Mouse (Mus musculus) left cerebral cortex, postnatal 14 days (tissue): ENCODE measurements around the gene Lyrm4. TPM values are rescaled to one million over a fixed set of nuclear protein-coding genes. Genes with fewer than 3 reads are reported as not detected.

Source experiments
- DNase-seq, 2 experiments: peaks; one replicate each; pipeline ENCODE4 v3.0.0; 2021 to 2022; ENCODE audit warnings: low spot score in 2 of 2, mixed read lengths in 1 of 2
- intact Hi-C: fragments of 180-260 bp; cut with DNase I; formaldehyde crosslinking; loops from one replicate; pipeline ENCODE4 v1.15.1; 2025
- total RNA-seq, 2 experiments: library from RNA; stranded (reverse); gene quantifications; 2 replicates each; pipeline ENCODE4 v1.2.3; 2021

The Lyrm4 gene
- total RNA-seq, 2 experiments from 2014 or later: 22.5 to 23.2 TPM

GRCm38 (mm10) chr13:35949814-35950455 lies 167.4 kb downstream of the Lyrm4 start:
- intact Hi-C loops: loop anchor here (5.0 kb wide), 1 partner anchor 178 kb away; no protein-coding TSS in a partner anchor
- DNase-seq: no peak

GRCm38 (mm10) chr13:35947354-35948000 lies 169.8 kb downstream of the Lyrm4 start:
- intact Hi-C loops: loop anchor here (2.0 to 5.0 kb wide), 2 partner anchors 175 to 919 kb away; no protein-coding TSS in a partner anchor
- DNase-seq: peak; percentile 80 to 88

GRCm38 (mm10) chr13:35946659-35947353 lies 170.5 kb downstream of the Lyrm4 start:
- no peak for DNase-seq
- intact Hi-C loops: loop anchor here (2.0 to 5.0 kb wide), 2 partner anchors 175 to 918 kb away; no protein-coding TSS in a partner anchor

- intact Hi-C loops: no loop called here
- DNase-seq: no peak
Observed at GRCm38 (mm10) chr13:35940934-35941333, 176.4 kb downstream of the Lyrm4 start.

- intact Hi-C loops: no loop called here
Observed at GRCm38 (mm10) chr13:35939871-35940665, 177.3 kb downstream of the Lyrm4 start.

GRCm38 (mm10) chr13:35937991-35938390 lies 179.3 kb downstream of the Lyrm4 start:
- peak in 1 of 2 experiments; percentile 23 for DNase-seq
- intact Hi-C loops: no loop called here

More at GRCm38 (mm10) chr13:35939871-35940665, 177.3 kb downstream of the Lyrm4 start:
- DNase-seq: no peak

Other genes with a start within 250 kb of the Lyrm4 start
- gene Rpp40, start 211.2 kb downstream of the Lyrm4 start, total RNA-seq: 1 to 10 TPM; 3.2 to 7.1 TPM
- gene Ppp1r3g, start 158.7 kb downstream of the Lyrm4 start, total RNA-seq: 10 to 100 TPM; 11.0 to 17.4 TPM
- gene Fars2, start 114 bp downstream of the Lyrm4 start, total RNA-seq: 10 to 100 TPM; 36.5 to 37.8 TPM